Comparison of ENCODE assay signal across 14 mouse cellular contexts in genomic region chr14:29405125-29405877, GRCm38 (mm10).
DNase-seq lines count a peak whose midpoint lies in the region; ATAC-seq lines count a peak whose summit lies in the region.
"Had no signal": no experiment of that assay in that cellular context is flagged by ENCODE, and none has a peak within 500 bp of the region (broad histone marks: within the 10 kb centered on the region; RNA-seq: fewer than 3 reads in every experiment).

No protein-coding gene starts in this region.

- H3K9me3 ChIP-seq in lung, embryonic 16.5 days (ENCODE audit: control insufficient read depth, low read length): no peaks in the 10 kb centered on the region
- H3K9me3 ChIP-seq in forebrain, embryonic 16.5 days (ENCODE audit: control insufficient read depth, low read length): no peaks in the 10 kb centered on the region
- H3K9me3 ChIP-seq: limb, embryonic 12.5 days; neural tube, embryonic 12.5 days had no signal

- no peaks in the 10 kb centered on the region for H3K27me3 ChIP-seq in lung, embryonic 16.5 days (ENCODE audit: control insufficient read depth, insufficient read depth, low read depth, low read length)
- H3K27me3 ChIP-seq in forebrain, embryonic 16.5 days (replicated peaks; ENCODE audit: control insufficient read depth, insufficient read depth, low read length): no peaks in the 10 kb centered on the region
- H3K27me3 ChIP-seq: limb, embryonic 12.5 days; neural tube, embryonic 12.5 days had no signal

- no peak overlapping the region for H3K27ac ChIP-seq in lung, embryonic 16.5 days (ENCODE audit: low read length)
- H3K27ac ChIP-seq in forebrain, embryonic 16.5 days (ENCODE audit: low read length): no peak overlapping the region
- H3K27ac ChIP-seq: limb, embryonic 12.5 days; neural tube, embryonic 12.5 days had no signal

- no peak overlapping the region for H3K4me2 ChIP-seq in lung, embryonic 16.5 days (ENCODE audit: low read depth, low read length)
- no peak overlapping the region for H3K4me2 ChIP-seq in forebrain, embryonic 16.5 days (ENCODE audit: low read length)
- H3K4me2 ChIP-seq: heart, embryonic 11.5 days; limb, embryonic 12.5 days; neural tube, embryonic 12.5 days had no signal

- DNase-seq in frontal cortex, postnatal 25 days (ENCODE audit: low spot score in 2 of 2): no peak
- no peak for DNase-seq in lung, adult 18-20 months
- peak; percentile 14 for DNase-seq in right cerebral cortex, adult 18-20 months
- DNase-seq in thymus, postnatal 14 days: no peak
- no peak for DNase-seq in layer of hippocampus, postnatal 25 days (ENCODE audit: extremely low spot score in 1 of 2, low spot score in 1 of 2)
- DNase-seq: adrenal gland, adult 2 months; thymus, postnatal 4 days had no signal

- peaks cover 4% of the 10 kb centered on the region for H3K4me1 ChIP-seq in lung, embryonic 16.5 days (replicated peaks; ENCODE audit: control insufficient read depth, insufficient read depth, low read length)
- peaks cover 7% of the 10 kb centered on the region; the same call in 1 of the 2 replicates for H3K4me1 ChIP-seq in forebrain, embryonic 16.5 days (replicated peaks; ENCODE audit: control insufficient read depth, insufficient read depth, low read length)
- H3K4me1 ChIP-seq: neural tube, embryonic 12.5 days had no signal

- no peak overlapping the region for H3K4me3 ChIP-seq in lung, embryonic 16.5 days (ENCODE audit: low read length)
- H3K4me3 ChIP-seq in forebrain, embryonic 16.5 days (replicated peaks; ENCODE audit: low read length): no peak overlapping the region
- H3K4me3 ChIP-seq: limb, embryonic 12.5 days; neural tube, embryonic 12.5 days had no signal

- no peaks in the 10 kb centered on the region for H3K36me3 ChIP-seq in lung, embryonic 16.5 days (ENCODE audit: control insufficient read depth, insufficient read depth, low read length)
- H3K36me3 ChIP-seq in forebrain, embryonic 16.5 days (ENCODE audit: control insufficient read depth, insufficient read depth): no peaks in the 10 kb centered on the region
- H3K36me3 ChIP-seq: limb, embryonic 12.5 days; neural tube, embryonic 12.5 days had no signal

- ATAC-seq in frontal cortex, adult (ENCODE audit: low TSS enrichment): peak; percentile 64
- ATAC-seq in lung, embryonic 16.5 days (ENCODE audit: low read depth): peak; percentile 57; the same call in 1 of the 2 replicates
- ATAC-seq in forebrain, embryonic 16.5 days: peak; percentile 59; the same call in 1 of the 2 replicates
- ATAC-seq: hindbrain, embryonic 16.5 days had no signal

- H3K9ac ChIP-seq in lung, embryonic 16.5 days (ENCODE audit: low read length): no peak overlapping the region
- no peak overlapping the region for H3K9ac ChIP-seq in forebrain, embryonic 16.5 days (replicated peaks; ENCODE audit: low read depth, low read length)
- H3K9ac ChIP-seq: limb, embryonic 12.5 days; neural tube, embryonic 12.5 days had no signal

- WGBS in lung, embryonic 16.5 days: 25% methylated on average over 8 of the region's 8 CpGs
- WGBS in forebrain, embryonic 16.5 days: 42% methylated on average over 8 of the region's 8 CpGs
